Mouse (Mus musculus) lung, postnatal 0 days (tissue): ENCODE data around the gene Afap1. TPM values are rescaled to one million over a fixed set of nuclear protein-coding genes. Genes with fewer than 3 reads are reported as not detected.
A peak's percentile ranks its signal among the peaks of the same experiment; 100 is the strongest.

Experiments used
- ATAC-seq: fragments of 200-750 bp; cut with Nextera tagmentation; 2 replicates; pipeline ENCODE4 v1.8.0; 2017; ENCODE audit warnings: moderate library complexity
- DNase-seq: peaks from one replicate; pipeline ENCODE4 v3.0.0-alpha.2; 2016; ENCODE audit warnings: low spot score
- H3K27ac ChIP-seq: fragments of 300-500 bp; sonication (generic); 2 replicates; pipeline ENCODE4 v1.5.1; 2014; ENCODE audit warnings: antibody characterized with exemption, mild to moderate bottlenecking, low read length, mixed read lengths
- H3K27me3 ChIP-seq: fragments of 300-500 bp; sonication (generic); replicated peaks from 2 replicates; pipeline ENCODE4 v1.6.1; 2014; ENCODE audit warnings: low read length, mixed read lengths; ENCODE audit not compliant: insufficient read depth
- H3K36me3 ChIP-seq: fragments of 300-500 bp; sonication (generic); 2 replicates; pipeline ENCODE4 v1.6.1; 2014; ENCODE audit warnings: low read length, mixed read lengths; ENCODE audit not compliant: insufficient read depth
- H3K4me1 ChIP-seq: fragments of 300-500 bp; sonication (generic); 2 replicates; pipeline ENCODE4 v1.6.1; 2014; ENCODE audit warnings: antibody characterized with exemption, low read depth, low read length, mixed read lengths; ENCODE audit not compliant: insufficient read depth
- H3K4me2 ChIP-seq: fragments of 300-500 bp; sonication (generic); replicated peaks from 2 replicates; pipeline ENCODE4 v1.6.1; 2014; ENCODE audit warnings: low read depth, mild to moderate bottlenecking, low read length, moderate library complexity, mixed read lengths
- H3K4me3 ChIP-seq: fragments of 300-500 bp; sonication (generic); 2 replicates; pipeline ENCODE4 v1.5.1; 2014; ENCODE audit warnings: low read depth, low read length
- H3K9ac ChIP-seq: fragments of 300-500 bp; sonication (generic); replicated peaks from 2 replicates; pipeline ENCODE4 v1.6.1; 2014; ENCODE audit warnings: low read depth, mild to moderate bottlenecking
- H3K9me3 ChIP-seq: fragments of 300-500 bp; sonication (generic); 2 replicates; pipeline ENCODE4 v1.6.1; 2016; ENCODE audit warnings: low read length, mixed read lengths
- CTCF ChIP-seq: IDR thresholded peaks from 2 replicates; pipeline ENCODE4 v1.5.1; 2016; ENCODE audit warnings: antibody characterized with exemption, mild to moderate bottlenecking
- EP300 ChIP-seq: IDR thresholded peaks from 2 replicates; pipeline ENCODE4 v1.6.1; 2016; ENCODE audit warnings: antibody characterized with exemption, mild to moderate bottlenecking, control low read depth
- WGBS: fragments of 180-500 bp; shearing (Covaris S2); extraction: QIAGEN DNeasy Blood & Tissue Kit; methylation state at CpG from one replicate; pipeline ENCODE4 v1.1.7; 2014; 5-methylcytosine and 5-hydroxymethylcytosine counted together
- polyA plus RNA-seq: library from polyadenylated mRNA; unstranded; fragments of >200 nt; fragmentation: Nextera tagmentation; extraction: Ambion mirVana; gene quantifications from 2 replicates; pipeline ENCODE4 v1.2.1, GENCODE M21; 2015

Gene Afap1
- polyA plus RNA-seq, 1 experiment from 2014 or later, result 12.9 TPM

DNA sequence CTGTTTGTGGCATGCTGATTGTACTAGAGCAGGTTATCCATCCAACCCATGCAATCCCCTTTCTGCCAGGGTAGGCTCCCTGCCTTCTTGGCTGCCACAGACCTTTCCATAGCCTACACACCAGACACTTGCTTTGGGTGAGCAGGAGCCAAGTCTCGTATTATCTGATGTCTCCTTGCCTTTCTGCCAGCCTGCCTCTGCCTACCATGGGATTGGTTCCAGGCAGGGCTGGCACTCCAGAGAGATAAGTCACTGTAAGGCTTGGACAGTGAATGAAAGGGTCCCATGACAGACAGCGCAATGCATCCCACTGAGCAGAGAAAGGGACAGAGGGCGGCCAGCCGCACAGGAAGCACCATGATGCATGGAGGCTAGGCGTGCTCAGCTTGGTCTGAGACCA is 146.5 kb downstream of the Afap1 start:
- 84% methylated on average over 5 of the region's 5 CpGs for WGBS
- Histone ChIP-seq H3K27me3 (no peaks in the 10 kb centered on the region), H3K9me3 (no peaks in the 10 kb centered on the region), H3K4me2 (no peak overlapping the region), H3K4me3 (no peak overlapping the region), H3K27ac (no peak overlapping the region), H3K9ac (no peak overlapping the region), H3K36me3 (no peaks in the 10 kb centered on the region), H3K4me1 (no peaks in the 10 kb centered on the region)
- DNase-seq (no peak), ATAC-seq (no peak)
- TF ChIP-seq EP300, result no peak
- TF ChIP-seq CTCF, result no peak

DNA sequence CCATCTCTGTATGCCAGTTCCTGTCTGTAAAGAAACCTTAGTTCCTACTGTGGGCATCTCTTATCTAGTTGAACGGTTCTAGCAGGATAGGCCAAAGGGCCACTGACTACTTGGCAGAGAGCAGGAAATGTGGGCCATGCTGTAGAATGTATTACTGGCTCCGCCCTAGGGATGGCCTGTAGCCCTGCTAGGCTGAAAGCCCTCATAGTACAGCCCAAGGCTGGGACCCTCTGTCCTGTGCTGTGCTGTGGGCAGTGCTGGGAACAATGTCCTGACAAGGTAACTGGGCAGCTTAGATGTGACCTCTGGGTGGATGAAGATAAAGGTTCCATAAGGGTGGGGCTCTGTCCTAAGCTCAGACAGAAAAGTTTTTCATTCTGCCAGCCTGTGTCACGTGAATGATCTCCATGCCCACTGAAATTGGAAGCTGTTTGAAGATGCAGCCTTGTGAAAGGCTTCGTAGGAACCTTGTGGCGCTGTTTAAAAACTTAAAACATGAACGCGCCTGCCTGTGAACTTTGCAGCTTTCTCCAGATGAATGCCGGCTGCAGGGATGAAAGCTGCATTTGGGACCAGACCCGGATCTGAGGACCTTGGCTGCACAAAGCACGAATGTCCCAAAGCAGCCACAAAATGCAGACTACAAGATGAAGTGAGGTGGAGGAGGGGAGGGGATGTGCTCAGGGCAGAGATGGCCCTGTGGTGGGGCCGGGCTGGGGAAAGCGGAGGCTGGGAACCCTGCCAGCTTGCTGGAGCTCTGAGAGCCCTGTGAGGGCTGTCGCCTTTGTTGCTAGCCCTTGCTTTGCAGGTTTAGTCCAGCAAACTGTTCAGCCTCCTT is 147.5 kb downstream of the Afap1 start:
- Histone ChIP-seq H3K36me3 (no peaks in the 10 kb centered on the region), H3K4me2 (no peak overlapping the region), H3K4me3 (no peak overlapping the region), H3K9me3 (no peaks in the 10 kb centered on the region), H3K27ac (no peak overlapping the region), H3K4me1 (no peaks in the 10 kb centered on the region), H3K27me3 (no peaks in the 10 kb centered on the region), H3K9ac (no peak overlapping the region)
- TF ChIP-seq EP300 (no peak), CTCF (no peak)
- DNase-seq (peak; percentile 56), ATAC-seq (peak; percentile 64)
- WGBS, result 52% methylated on average over 13 of the region's 13 CpGs

DNA sequence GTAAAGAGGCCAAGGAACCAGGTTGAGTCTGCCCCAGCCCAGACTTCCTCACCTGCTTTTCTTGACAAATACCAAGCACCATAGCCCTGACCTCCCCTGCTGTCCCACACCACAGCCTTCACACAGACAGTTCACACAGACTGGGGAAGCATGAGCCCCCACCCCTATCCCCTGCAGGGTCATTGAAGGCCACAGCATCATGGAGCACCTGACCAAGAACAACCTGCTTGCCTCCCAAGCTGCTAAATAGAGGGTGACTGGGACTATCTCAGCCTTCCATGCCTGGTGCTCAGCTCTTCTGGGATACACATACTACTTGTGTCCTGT is 148.1 kb downstream of the Afap1 start:
- DNase-seq (no peak), ATAC-seq (peak; percentile 27; the same call in 1 of the 2 replicates)
- no peak overlapping the region for H3K4me2 ChIP-seq
- no peak overlapping the region for H3K27ac ChIP-seq
- no peaks in the 10 kb centered on the region for H3K9me3 ChIP-seq
- H3K4me1 ChIP-seq, result no peaks in the 10 kb centered on the region
- H3K27me3 ChIP-seq, result no peaks in the 10 kb centered on the region
- no peaks in the 10 kb centered on the region for H3K36me3 ChIP-seq
- TF ChIP-seq CTCF (no peak), EP300 (no peak)
- no peak overlapping the region for H3K4me3 ChIP-seq
- H3K9ac ChIP-seq, result no peak overlapping the region

DNA sequence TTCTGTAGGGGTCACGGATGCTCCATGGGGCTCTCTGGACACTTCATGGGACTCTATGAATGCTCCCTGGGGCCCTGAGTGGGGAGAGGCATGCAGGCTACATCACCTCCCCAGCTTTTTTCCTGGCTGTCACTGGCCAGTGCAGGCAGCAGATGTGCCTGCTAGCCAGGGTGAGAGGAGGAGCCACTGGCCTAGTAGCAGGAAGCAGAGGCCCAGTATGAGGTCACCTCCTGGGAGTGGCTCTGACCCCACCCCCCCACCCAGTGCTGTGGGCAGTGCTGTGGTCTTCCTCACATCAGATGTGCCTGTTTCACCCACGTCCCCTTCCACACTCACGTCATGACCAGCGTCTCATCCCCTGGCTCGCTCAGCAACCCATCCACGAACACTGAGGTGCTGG is 148.6 kb downstream of the Afap1 start:
- peak; percentile 23; the same call in 1 of the 2 replicates for ATAC-seq
- Histone ChIP-seq H3K4me2 (no peak overlapping the region), H3K36me3 (no peaks in the 10 kb centered on the region), H3K9me3 (no peaks in the 10 kb centered on the region), H3K4me1 (no peaks in the 10 kb centered on the region), H3K9ac (no peak overlapping the region), H3K27me3 (no peaks in the 10 kb centered on the region), H3K4me3 (no peak overlapping the region), H3K27ac (no peak overlapping the region)
- TF ChIP-seq EP300 (no peak), CTCF (no peak)
- no peak for DNase-seq
- 82% methylated on average over 6 of the region's 6 CpGs for WGBS

DNA sequence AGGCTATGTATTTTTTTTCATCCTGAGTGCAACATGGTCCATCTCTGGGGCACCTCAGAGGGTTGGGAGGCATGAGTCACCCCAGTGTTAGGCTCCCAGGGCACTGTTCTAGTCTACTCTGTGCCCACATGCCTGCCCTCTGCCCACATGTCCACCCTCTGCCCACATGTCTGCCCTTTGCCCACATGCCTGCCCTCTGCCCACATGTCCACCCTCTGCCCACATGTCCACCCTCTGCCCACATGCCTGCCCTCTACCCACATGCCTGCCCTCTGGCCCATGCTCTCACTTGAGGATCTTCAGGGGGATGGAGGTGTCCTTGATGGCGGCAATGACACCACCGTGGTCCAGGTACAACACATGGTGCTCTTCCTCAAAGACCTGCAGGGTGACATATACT is 150.0 kb downstream of the Afap1 start:
- Histone ChIP-seq H3K4me2 (no peak overlapping the region), H3K9me3 (no peaks in the 10 kb centered on the region), H3K27me3 (no peaks in the 10 kb centered on the region), H3K9ac (no peak overlapping the region), H3K4me3 (no peak overlapping the region), H3K36me3 (no peaks in the 10 kb centered on the region), H3K4me1 (no peaks in the 10 kb centered on the region), H3K27ac (no peak overlapping the region)
- DNase-seq (no peak), ATAC-seq (no peak)
- 94% methylated on average over 2 of the region's 2 CpGs for WGBS
- TF ChIP-seq EP300 (no peak), CTCF (no peak)

Other genes starting within 250 kb of the Afap1 start
- 35.7 and 40.5 TPM in 2 replicates for gene Htra3, start 213.5 kb upstream of the Afap1 start, polyA plus RNA-seq
- gene Sh3tc1, start 153.3 kb upstream of the Afap1 start, polyA plus RNA-seq, result 21.1 and 22.9 TPM in 2 replicates
- 0.74 and 0.75 TPM in 2 replicates for gene Ablim2, start 135.4 kb upstream of the Afap1 start, polyA plus RNA-seq